Mouse (Mus musculus) embryonic facial prominence, embryonic 11.5 days (tissue): ENCODE measurements around the gene Zfp207. TPM values are rescaled to one million over a fixed set of nuclear protein-coding genes. Genes with fewer than 3 reads are reported as not detected.
"Not testable (repeated sequence)": the region's sequence is repeated elsewhere in the genome, so short reads cannot be mapped to it uniquely, and the experiment has no call there.

ENCODE experiments used
- ATAC-seq: fragments of 200-750 bp; cut with Nextera tagmentation; replicated peaks from 2 replicates; pipeline ENCODE4 v1.8.0; 2017; ENCODE audit warnings: low read depth; ENCODE audit not compliant: insufficient number of reproducible peaks, low FRiP score, low TSS enrichment
- DNase-seq: peaks from one replicate; pipeline ENCODE4 v3.0.0-alpha.2; 2015; ENCODE audit warnings: low spot score
- H3K27ac ChIP-seq: fragments of 300-500 bp; sonication (generic); replicated peaks from 2 replicates; pipeline ENCODE4 v1.5.1; 2014; ENCODE audit warnings: mild to moderate bottlenecking, low read depth, low read length, control low read depth
- H3K27me3 ChIP-seq: fragments of 300-500 bp; sonication (generic); 2 replicates; pipeline ENCODE4 v1.6.1; 2014; ENCODE audit warnings: mild to moderate bottlenecking, low read length, moderate library complexity, mixed read lengths; ENCODE audit not compliant: control insufficient read depth, insufficient read depth
- H3K36me3 ChIP-seq: fragments of 300-500 bp; sonication (generic); replicated peaks from 2 replicates; pipeline ENCODE4 v1.6.1; 2014; ENCODE audit warnings: low read depth, mild to moderate bottlenecking, low read length, moderate library complexity, mixed read lengths; ENCODE audit not compliant: control insufficient read depth, insufficient read depth
- H3K4me1 ChIP-seq: fragments of 300-500 bp; sonication (generic); 2 replicates; pipeline ENCODE4 v1.6.1; 2014; ENCODE audit warnings: low read length, mixed read lengths; ENCODE audit not compliant: control insufficient read depth, insufficient read depth
- H3K4me2 ChIP-seq: fragments of 300-500 bp; sonication (generic); 2 replicates; pipeline ENCODE4 v1.6.1; 2014; ENCODE audit warnings: low read depth, mild to moderate bottlenecking, control low read depth, low read length, moderate library complexity
- H3K4me3 ChIP-seq: fragments of 300-500 bp; sonication (generic); 2 replicates; pipeline ENCODE4 v1.5.1; 2014; ENCODE audit warnings: low read depth, low read length, control low read depth
- H3K9ac ChIP-seq: fragments of 300-500 bp; sonication (generic); replicated peaks from 2 replicates; pipeline ENCODE4 v1.6.1; 2014; ENCODE audit warnings: mild to moderate bottlenecking, control low read depth, low read length
- H3K9me3 ChIP-seq: fragments of 300-500 bp; sonication (generic); replicated peaks from 2 replicates; pipeline ENCODE4 v1.6.1; 2016; ENCODE audit warnings: mild to moderate bottlenecking, low read length, inconsistent platforms, mixed read lengths; ENCODE audit not compliant: control insufficient read depth
- WGBS: fragments of 180-500 bp; shearing (Covaris S2); extraction: QIAGEN DNeasy Blood & Tissue Kit; methylation state at CpG from one replicate; pipeline ENCODE4 v1.1.7; 2014; 5-methylcytosine and 5-hydroxymethylcytosine counted together
- polyA plus RNA-seq: library from polyadenylated mRNA; unstranded; fragments of >200 nt; fragmentation: Nextera tagmentation; extraction: Ambion mirVana; gene quantifications from 2 replicates; pipeline ENCODE4 v1.2.1, GENCODE M21; 2014

Gene Zfp207
- polyA plus RNA-seq, 1 experiment from 2014 or later, result 383 TPM

- DNase-seq, result no peak
- no peaks in the 10 kb centered on the region for H3K4me1 ChIP-seq
- H3K27me3 ChIP-seq, result no peaks in the 10 kb centered on the region
- no peaks in the 10 kb centered on the region for H3K36me3 ChIP-seq
- no peak overlapping the region for H3K4me3 ChIP-seq
- H3K4me2 ChIP-seq, result no peak overlapping the region
- 75% methylated on average over 2 of the region's 2 CpGs for WGBS
- H3K9ac ChIP-seq, result no peak overlapping the region
- H3K27ac ChIP-seq, result no peak overlapping the region
- ATAC-seq, result no peak
- H3K9me3 ChIP-seq, result no peaks in the 10 kb centered on the region
Observed at GRCm38 (mm10) chr11:80420202-80420984, 37.3 kb downstream of the Zfp207 start.

DNA sequence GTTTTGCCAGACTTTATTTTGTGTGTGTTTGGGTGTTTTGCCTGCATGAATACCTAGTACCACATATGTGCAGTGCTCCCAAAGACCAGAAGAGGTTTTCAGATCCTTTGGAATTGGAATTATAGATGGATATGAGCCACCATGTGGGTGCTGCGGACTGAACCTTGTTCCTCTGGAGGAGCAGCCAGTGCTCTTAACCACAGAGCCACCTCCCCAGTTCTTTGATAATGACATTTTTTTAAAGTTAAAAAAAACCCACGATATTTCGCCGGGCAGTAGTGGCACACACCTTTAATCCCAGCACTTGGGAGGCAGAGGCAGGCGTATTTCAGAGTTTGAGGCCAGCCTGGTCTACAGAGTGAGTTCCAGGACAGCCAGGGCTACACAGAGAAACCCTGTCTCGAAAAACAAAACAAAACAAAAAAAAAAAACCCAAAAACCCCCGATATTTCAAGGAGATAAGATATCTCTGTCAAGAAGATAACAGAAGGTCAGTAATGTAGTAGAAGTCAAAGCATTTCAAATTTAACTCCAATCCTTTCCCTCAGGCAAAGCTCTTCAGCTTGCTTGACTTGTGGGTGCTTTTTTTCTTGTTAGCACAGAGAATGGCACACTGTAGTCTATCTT is 38.5 kb downstream of the Zfp207 start:
- H3K27ac ChIP-seq, result no peak overlapping the region
- H3K9ac ChIP-seq, result no peak overlapping the region
- no peak overlapping the region for H3K4me3 ChIP-seq
- no peaks in the 10 kb centered on the region for H3K36me3 ChIP-seq
- DNase-seq, result no peak
- no peaks in the 10 kb centered on the region for H3K9me3 ChIP-seq
- H3K4me1 ChIP-seq, result no peaks in the 10 kb centered on the region
- no peak for ATAC-seq
- 86% methylated on average over 7 of the region's 7 CpGs for WGBS
- H3K4me2 ChIP-seq, result no peak overlapping the region
- no peaks in the 10 kb centered on the region for H3K27me3 ChIP-seq

DNA sequence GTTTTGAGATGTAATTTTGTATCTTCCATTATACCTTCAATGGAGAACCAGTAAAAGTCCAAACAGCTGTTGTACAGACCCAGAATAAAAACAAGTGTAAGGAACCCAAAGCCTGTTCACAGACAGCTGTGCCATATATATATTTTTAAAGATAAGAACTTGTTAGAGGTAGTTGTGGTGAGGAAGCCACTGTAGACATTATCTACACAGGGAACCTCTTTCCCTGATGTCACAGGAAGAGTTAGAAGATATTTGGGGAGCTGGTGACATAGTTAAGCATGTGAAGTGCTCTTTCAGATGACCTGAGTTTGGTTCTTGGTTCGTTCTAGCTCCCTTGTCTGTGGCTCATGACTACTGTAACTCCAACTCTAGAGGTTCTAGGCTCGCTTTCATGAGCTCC is 41.6 kb downstream of the Zfp207 start:
- Histone ChIP-seq H3K27ac (no peak overlapping the region), H3K4me1 (no peaks in the 10 kb centered on the region), H3K36me3 (no peaks in the 10 kb centered on the region), H3K4me2 (no peak overlapping the region), H3K27me3 (no peaks in the 10 kb centered on the region), H3K4me3 (no peak overlapping the region), H3K9ac (no peak overlapping the region), H3K9me3 (no peaks in the 10 kb centered on the region)
- DNase-seq (no peak), ATAC-seq (no peak)
- WGBS, result 83% methylated on average over 2 of the region's 2 CpGs

DNA sequence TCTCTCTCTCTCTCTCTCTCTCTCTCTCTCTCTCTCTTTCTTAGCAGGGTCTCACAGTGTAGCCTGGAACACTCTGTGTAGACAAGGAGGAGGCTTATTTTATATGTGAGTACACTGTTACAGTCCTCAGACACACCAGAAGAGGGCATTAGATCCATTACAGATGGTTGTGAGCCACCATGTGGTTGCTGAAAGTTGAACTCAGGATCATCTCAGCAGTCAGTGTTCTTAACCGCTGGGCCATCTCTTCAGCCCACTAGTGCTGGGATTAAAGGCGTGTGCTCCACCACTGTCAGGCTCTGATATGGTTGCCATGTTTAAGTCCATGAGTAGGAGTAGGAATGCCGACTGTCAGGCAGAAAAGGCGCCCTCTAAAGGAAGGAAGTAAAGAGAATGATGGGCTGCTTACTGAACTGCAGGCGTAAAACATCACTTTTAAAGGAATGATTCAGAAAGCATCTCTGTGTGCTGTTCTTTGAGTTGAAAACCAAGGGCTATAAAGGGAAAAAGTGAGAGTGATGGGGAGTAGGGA is 42.2 kb downstream of the Zfp207 start:
- no peak for ATAC-seq

GRCm38 (mm10) chr11:80426029-80426813 is 43.1 kb downstream of the Zfp207 start:
- not testable (repeated sequence) for H3K36me3 ChIP-seq, H3K9me3 ChIP-seq, ATAC-seq, H3K4me2 ChIP-seq, H3K27me3 ChIP-seq, H3K4me3 ChIP-seq, H3K4me1 ChIP-seq, H3K27ac ChIP-seq, DNase-seq, H3K9ac ChIP-seq
- 76% methylated on average over 16 of the region's 16 CpGs for WGBS

More for the DNA sequence above, 42.2 kb downstream of the Zfp207 start:
- H3K9me3 ChIP-seq, result no peaks in the 10 kb centered on the region
- H3K4me1 ChIP-seq, result no peaks in the 10 kb centered on the region
- no peaks in the 10 kb centered on the region for H3K36me3 ChIP-seq
- no peak overlapping the region for H3K4me2 ChIP-seq
- no peak overlapping the region for H3K27ac ChIP-seq
- DNase-seq, result no peak
- no peak overlapping the region for H3K9ac ChIP-seq
- WGBS, result 61% methylated on average over 5 of the region's 5 CpGs
- no peak overlapping the region for H3K4me3 ChIP-seq
- H3K27me3 ChIP-seq, result no peaks in the 10 kb centered on the region

- ATAC-seq (peak; percentile 97), DNase-seq (peak; percentile 98)
- Histone ChIP-seq H3K9ac (peak within 1 kb of the TSS; percentile 90), H3K4me2 (peak within 1 kb of the TSS; percentile 81), H3K36me3 (peaks cover 8% of the 10 kb centered on the region), H3K4me1 (no peaks in the 10 kb centered on the region), H3K9me3 (no peaks in the 10 kb centered on the region), H3K27me3 (no peaks in the 10 kb centered on the region), H3K4me3 (peak within 1 kb of the TSS; percentile 100), H3K27ac (peak within 1 kb of the TSS; percentile 60)
- WGBS, result under 1% methylated on average over 56 of the region's 58 CpGs
Observed at GRCm38 (mm10) chr11:80428381-80429008, 45.4 kb downstream of the Zfp207 start, which contains the start of gene Psmd11. Gene Psmd11 (plus strand): TSS chr11:80428615.

DNA sequence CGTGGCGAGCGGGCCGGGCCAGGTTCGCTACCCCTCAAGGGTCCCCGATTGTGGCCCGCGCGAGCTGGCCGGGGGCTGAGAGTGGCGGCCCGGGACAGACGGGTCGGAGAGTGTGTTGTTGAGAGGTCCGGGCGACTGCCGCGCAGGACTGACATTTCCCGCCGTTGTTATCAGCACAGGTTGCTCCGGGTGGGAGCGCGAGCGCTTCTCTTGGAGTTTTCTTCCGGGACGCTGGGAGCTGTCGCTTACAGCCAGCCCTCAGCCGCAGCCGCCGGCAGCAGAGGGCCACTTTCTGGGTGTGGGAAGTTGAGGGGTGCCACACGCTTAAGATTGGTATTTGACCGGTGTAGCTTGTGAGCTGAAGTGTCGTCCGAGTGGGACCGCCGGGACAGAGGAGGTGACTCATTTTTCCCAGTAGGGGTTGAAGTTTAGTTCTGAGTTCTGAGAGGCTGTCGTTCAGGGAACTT is 46.0 kb downstream of the Zfp207 start:
- peak overlapping the region; percentile 90 for H3K9ac ChIP-seq
- peak overlapping the region; percentile 100 for H3K4me3 ChIP-seq
- DNase-seq (no peak), ATAC-seq (peak; percentile 14; the same call in 1 of the 2 replicates)
- no peaks in the 10 kb centered on the region for H3K27me3 ChIP-seq
- H3K36me3 ChIP-seq, result peaks cover 8% of the 10 kb centered on the region
- H3K4me1 ChIP-seq, result no peaks in the 10 kb centered on the region
- H3K9me3 ChIP-seq, result no peaks in the 10 kb centered on the region
- H3K4me2 ChIP-seq, result peak overlapping the region; percentile 81
- WGBS, result under 1% methylated on average over 37 of the region's 37 CpGs
- peak overlapping the region; percentile 60 for H3K27ac ChIP-seq
